Mouse (Mus musculus) E14TG2a.4 (cell line): Measurements from ENCODE around the gene Intu.

Experiments used
- CTCF ChIP-seq: conservative IDR thresholded peaks from 2 replicates; pipeline ENCODE4 v1.5.1; 2014; ENCODE audit warnings: low read length
- NANOG ChIP-seq: IDR thresholded peaks from 2 replicates; pipeline ENCODE4 v1.6.1; 2014; ENCODE audit warnings: borderline replicate concordance, low read length, mixed read lengths

DNA sequence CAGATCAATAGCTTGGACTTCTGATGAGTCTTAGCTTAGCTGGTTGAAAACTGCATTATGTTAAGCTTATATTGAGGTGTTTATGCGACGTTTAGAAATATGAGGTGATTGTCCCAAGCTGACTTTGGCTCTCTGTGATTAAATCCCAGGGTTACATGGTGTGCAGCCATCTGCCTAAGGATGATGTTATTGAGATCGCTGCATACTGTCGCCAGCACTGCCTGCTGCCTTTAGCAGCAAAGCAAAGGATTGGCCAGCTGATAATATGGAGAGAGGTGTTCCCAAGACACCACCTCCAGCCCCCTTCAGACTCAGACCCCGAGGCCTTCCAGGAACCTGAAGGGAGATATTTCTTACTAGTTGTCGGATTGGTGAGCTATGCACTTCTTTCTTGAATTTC lies 160.5 kb downstream of the Intu start:
- TF ChIP-seq CTCF (no peak), NANOG (no peak)
